Mouse (Mus musculus): ENCODE measurements at regions not wholly inside any gene's neighbourhood (a gene's known extent, or its start where the extent isn't known, plus 50 kb on each side); places are given as distances from the start of the nearest gene placed in this dataset.
A peak's percentile ranks its signal among the peaks of the same experiment; 100 is the strongest.

DNA sequence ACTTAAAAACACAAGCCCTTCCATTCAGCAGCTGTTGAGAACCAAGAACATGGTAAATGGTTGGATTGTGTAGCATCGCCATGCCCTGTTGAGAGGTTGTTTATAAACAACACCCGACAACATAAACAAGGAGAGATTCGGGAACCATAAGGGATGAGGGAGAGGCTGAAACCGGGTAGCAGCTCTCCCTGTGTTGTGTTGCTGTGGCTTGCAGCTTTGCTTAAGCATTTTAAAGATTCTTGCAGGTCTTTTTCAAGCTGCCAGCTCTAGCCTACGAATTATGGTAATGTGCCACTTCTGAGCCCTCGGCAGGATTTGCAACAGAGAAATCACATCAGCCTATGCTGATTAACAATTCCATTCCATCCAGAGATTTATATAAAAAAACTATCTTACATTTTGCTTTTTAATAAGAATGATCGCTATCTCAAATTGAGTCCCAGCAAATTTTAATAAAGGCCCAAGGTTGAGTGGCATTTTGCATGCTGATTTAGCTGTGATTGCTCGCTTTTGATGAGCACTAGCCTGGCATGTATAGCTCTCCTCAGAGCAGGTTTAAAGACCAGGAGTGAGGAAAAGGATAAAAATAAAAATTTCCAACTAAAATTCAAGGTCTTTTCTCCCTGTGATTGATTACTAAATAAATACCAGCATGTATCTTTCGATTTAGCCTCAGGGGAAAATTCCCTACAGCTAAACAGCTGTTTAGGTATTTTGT is 445.7 kb upstream of the 4930412O13Rik start:
- no peak for DNase-seq (ENCODE audit: low read depth, low spot score)

GRCm38 (mm10) chr2:9443103-9443502 is 437.9 kb upstream of the 4930412O13Rik start:
- DNase-seq (ENCODE audit: low read depth, low spot score): peak; percentile 72

GRCm38 (mm10) chr2:9445826-9446225 is 435.2 kb upstream of the 4930412O13Rik start:
- peak; percentile 66 for DNase-seq (ENCODE audit: low read depth, low spot score)

GRCm38 (mm10) chr2:9464413-9464812 is 416.6 kb upstream of the 4930412O13Rik start:
- DNase-seq (ENCODE audit: low read depth, low spot score): no peak

- DNase-seq (ENCODE audit: low read depth, low spot score): no peak
Measured at GRCm38 (mm10) chr2:9464818-9465217, 416.2 kb upstream of the 4930412O13Rik start.

- no peak for DNase-seq (ENCODE audit: low read depth, low spot score)
Measured at GRCm38 (mm10) chr2:9467573-9467972, 413.5 kb upstream of the 4930412O13Rik start.

GRCm38 (mm10) chr2:9468651-9469050 is 412.4 kb upstream of the 4930412O13Rik start:
- no peak for DNase-seq (ENCODE audit: low read depth, low spot score)

- DNase-seq (ENCODE audit: low read depth, low spot score): no peak
Measured at GRCm38 (mm10) chr2:9481678-9482345, 399.2 kb upstream of the 4930412O13Rik start.

DNA sequence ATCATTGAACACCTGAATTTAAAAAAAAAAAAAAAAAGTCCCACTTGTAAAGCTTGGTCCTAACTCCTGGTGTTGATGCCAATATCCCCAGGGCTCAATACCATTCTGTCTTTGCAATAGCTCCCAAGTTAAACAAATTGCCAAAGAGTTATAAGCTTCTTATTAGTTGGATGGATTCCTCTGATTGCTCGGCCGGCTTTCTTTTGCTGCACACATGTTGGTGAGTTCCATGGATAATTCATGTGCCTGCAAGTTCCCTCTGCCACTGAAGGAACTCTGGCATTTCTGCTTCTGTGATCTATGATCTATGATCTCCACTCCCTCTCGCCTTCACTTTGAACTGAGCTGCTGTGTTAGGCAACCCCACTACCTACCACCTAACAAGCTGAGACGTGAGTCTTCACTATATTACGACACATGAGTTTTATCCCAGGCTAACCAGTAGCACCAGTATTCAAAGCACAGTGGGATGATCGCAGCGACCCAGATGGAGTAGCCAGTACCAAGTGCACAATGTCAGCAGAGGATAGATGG is 393.6 kb upstream of the 4930412O13Rik start:
- no peak for DNase-seq (ENCODE audit: low read depth, low spot score)

- peak; percentile 9 for DNase-seq (ENCODE audit: low read depth, low spot score)
Measured at GRCm38 (mm10) chr2:9493606-9494145, 387.4 kb upstream of the 4930412O13Rik start.

GRCm38 (mm10) chr2:9520045-9520444 is 361.0 kb upstream of the 4930412O13Rik start:
- DNase-seq (ENCODE audit: low read depth, low spot score): no peak

DNA sequence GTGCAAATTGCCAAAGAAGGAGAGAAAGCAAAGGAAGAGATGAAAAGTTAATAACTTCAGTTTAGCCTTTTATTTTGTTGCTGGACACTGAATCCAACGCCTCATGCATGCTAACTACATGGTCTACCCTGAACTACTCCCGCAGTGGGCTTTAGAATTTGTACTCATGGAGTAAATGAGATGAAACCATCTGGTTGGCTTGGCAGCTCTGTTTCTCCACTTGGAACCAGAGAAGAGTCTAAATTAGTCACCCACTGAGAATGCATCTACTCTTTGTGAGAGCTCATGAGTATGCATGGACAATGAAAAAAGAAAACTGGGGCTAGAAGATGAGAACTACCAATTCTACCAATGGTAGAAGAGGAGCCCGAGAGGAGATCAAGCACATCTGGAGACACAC is 355.1 kb upstream of the 4930412O13Rik start:
- no peak for DNase-seq (ENCODE audit: low read depth, low spot score)

DNA sequence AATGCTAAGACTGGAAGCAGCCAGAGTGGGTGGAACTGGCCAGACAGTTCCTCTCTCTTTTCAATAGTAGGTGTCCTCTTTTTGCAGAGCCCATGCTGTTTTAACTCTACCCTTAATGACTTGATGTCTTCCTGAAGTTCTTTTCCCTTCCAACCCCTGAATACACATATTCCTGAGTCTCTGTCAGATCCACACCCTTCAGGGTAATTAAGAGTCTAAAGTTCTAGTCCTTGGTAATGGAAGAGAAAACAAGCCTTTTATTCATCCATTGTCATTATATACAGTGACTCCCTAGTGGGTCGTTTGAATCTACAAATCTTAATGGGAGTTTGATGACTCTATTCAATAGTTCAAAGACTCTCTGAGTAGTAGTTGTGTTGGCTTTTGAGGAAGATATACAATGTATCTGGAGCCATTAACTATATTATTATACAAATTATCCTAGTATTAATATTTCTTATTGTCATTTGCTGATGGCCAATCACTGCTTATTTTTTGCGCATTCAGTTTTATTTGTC is 345.9 kb upstream of the 4930412O13Rik start:
- peak; percentile 83 for DNase-seq (ENCODE audit: low read depth, low spot score)

DNA sequence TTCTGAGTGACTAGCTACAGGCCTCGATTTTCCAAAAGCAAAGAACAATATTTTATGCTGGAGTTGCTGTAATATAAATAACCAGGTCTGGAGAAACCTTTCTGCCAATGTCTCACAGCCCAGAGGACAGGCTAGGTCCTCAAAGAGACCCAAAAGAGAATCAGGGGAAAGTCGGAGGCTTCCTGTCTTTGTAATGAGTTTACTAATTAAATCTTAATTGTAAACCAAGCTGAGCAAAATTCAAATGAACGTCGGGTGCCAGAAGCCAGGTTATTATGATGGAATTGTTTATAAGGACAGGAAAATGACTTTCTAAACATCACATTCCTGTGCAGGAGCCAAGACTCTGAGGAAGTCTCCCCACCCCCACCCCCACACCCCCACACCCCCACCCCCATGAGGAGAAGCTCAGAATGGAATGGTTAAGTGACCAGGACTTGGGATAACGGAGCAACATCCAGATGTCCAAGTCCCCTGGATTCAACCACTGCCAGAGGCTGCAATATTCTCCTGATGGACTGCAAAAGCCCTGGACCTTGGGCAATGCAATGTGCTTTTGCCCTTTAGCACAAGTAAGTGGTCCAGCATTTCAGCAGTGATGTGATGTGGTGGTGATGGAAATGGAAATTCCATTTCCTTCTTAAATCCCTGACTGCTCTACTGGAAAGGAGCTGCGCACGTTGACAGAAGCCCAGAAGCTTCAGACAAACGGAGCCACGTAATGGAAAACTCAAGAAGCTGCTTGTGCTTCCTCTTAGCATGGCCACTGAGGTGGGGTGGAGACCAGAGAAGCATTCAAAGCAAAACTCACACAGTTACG is 333.1 kb upstream of the 4930412O13Rik start:
- DNase-seq (ENCODE audit: low read depth, low spot score): no peak

GRCm38 (mm10) chr2:9553313-9553712 is 327.7 kb upstream of the 4930412O13Rik start:
- no peak for DNase-seq (ENCODE audit: low read depth, low spot score)

DNA sequence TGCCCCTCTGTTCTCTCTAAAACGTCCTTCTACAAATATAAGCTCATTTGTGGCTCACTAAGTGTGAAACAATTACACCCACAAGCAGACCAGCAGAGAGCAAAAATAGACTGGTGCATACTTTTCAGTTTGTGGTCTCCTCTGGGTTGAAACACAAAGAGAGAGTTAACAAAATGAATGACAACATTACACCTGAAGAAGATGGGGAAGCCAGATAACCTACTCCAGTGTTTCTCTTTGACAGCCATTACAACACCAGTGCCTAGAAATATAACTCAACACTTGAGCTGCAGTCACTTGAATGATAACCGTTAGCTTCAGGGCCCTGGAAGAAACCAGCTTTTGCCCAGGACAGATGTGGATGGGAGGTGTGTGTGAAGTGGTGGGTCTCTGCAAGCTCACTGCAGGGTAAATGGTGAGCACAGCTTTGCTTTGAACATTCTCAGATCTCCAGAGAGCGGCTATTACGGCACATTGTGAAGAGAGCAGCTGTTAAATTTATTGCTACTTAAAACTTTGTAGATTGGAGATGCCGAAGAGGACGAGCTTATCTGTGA is 316.5 kb upstream of the 4930412O13Rik start:
- DNase-seq (ENCODE audit: low read depth, low spot score): no peak

GRCm38 (mm10) chr2:9569220-9569619 is 311.8 kb upstream of the 4930412O13Rik start:
- no peak for DNase-seq (ENCODE audit: low read depth, low spot score)

DNA sequence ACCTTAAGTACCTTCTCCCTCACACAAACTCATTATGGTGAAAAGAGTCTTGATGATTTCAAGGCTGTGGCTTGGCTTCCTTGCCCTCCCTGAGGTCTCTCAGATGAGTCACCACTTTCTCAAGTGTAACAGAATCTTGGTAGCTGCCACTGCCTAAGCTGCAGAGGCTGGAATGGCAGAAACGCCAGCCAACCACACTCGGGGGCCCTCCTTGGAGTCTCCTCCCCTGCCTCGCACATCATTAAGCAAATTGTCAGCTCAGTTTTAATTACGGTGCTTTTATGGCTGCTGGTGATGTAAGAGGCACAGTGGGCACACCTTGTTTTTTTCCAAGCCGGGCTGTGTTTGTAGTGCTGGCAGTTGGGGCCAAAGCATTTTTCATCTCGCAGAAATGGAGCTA is 306.9 kb upstream of the 4930412O13Rik start:
- DNase-seq (ENCODE audit: low read depth, low spot score): no peak

- DNase-seq (ENCODE audit: low read depth, low spot score): no peak
Measured at GRCm38 (mm10) chr2:9574651-9575050, 306.4 kb upstream of the 4930412O13Rik start.

DNA sequence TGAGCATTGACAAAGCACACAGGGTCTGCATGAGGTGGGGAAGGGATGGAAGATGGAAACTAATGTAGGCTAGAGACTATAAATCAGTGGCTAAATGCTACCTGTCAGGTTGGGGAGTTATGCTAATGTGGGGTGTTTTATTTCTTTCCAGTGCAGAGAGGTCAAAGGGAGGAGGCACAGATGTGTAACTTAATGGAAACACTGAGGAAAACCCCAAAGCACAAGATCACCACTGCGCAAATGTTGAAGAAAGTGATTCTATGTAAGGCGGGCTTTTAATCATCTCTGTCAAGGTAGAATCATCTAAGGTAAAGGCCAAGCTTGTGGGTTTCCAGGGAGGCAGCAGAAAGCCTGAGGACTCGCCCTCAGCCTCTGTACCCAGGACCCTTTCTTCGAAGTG is 303.2 kb upstream of the 4930412O13Rik start:
- no peak for DNase-seq (ENCODE audit: low read depth, low spot score)

- no peak for DNase-seq (ENCODE audit: low read depth, low spot score)
Measured at GRCm38 (mm10) chr2:9587389-9587788, 293.7 kb upstream of the 4930412O13Rik start.

Data from ES-CJ7 (cell line).